Mouse (Mus musculus): ENCODE results near the gene Hipk4. TPM values are rescaled to one million over a fixed set of nuclear protein-coding genes. Genes with fewer than 3 reads are reported as not detected.

Hipk4 gene
- total and polyA plus RNA-seq, 2 experiments, result not detected

DNA sequence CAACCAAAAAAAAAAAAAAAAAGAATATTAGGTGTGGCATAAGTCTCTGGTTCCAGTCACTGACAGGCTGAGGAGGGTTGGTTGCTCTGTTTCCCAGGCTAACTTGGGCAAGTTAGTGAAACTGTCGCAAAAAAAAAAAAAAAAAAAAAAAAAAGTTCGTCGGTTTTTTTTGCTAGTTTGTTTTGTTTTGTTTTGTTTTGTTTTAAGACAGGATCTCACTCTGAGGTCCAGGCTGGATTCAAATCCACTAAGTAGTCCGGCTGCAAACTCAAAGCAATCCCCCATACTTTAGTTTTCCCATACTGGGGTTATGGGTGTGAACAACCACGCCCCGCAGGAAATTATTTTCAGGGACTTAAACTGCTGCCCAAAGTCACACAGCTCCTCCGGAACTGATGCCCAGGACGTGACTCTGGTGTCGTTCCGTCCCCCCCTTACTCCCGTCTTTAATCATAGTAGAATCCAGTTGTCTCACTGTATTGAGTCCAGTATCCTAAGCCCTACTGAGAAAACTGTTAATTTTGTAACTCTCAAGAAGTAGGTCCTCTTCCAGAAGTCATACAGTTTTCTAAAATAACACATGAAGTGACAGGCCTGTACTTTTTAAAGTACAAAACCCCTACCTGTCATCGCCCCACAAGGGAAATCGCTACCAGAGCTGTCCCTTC is 36.8 kb upstream of the Hipk4 start:
- no peak for DNase-seq (ENCODE audit: extremely low read depth, low read depth, low spot score)
- under 1% methylated on average over 13 of the region's 13 CpGs for WGBS
- TF ChIP-seq POLR2A (IDR thresholded peaks at IDR 0.05; ENCODE audit: extremely low read depth, insufficient read depth, low read length) (no peak; the same call in 1 of the 2 replicates), CTCF (IDR thresholded peaks at IDR 0.05; ENCODE audit: low read depth, low read length) (no peak)
- H3K36me3 ChIP-seq (ENCODE audit: control insufficient read depth, insufficient read depth, low read length), result no peaks in the 10 kb centered on the region
- H3K4me1 ChIP-seq (ENCODE audit: control insufficient read depth, insufficient read depth, low read length), result peaks cover 15% of the 10 kb centered on the region
- H3K27me3 ChIP-seq (ENCODE audit: control insufficient read depth, insufficient read depth, low read length), result no peaks in the 10 kb centered on the region
- peaks cover 11% of the 10 kb centered on the region; the same call in 1 of the 2 replicates for H3K79me2 ChIP-seq (ENCODE audit: control insufficient read depth, insufficient read depth, low read length)
- H3K27ac ChIP-seq (replicated peaks; ENCODE audit: insufficient read depth, low read depth, low read length), result peak overlapping the region; percentile 56
- peak overlapping the region; percentile 60 for H3K9ac ChIP-seq (ENCODE audit: low read depth, low read length)
- H3K4me3 ChIP-seq (ENCODE audit: insufficient read depth, low read depth, low read length), result peak overlapping the region; percentile 10

DNA sequence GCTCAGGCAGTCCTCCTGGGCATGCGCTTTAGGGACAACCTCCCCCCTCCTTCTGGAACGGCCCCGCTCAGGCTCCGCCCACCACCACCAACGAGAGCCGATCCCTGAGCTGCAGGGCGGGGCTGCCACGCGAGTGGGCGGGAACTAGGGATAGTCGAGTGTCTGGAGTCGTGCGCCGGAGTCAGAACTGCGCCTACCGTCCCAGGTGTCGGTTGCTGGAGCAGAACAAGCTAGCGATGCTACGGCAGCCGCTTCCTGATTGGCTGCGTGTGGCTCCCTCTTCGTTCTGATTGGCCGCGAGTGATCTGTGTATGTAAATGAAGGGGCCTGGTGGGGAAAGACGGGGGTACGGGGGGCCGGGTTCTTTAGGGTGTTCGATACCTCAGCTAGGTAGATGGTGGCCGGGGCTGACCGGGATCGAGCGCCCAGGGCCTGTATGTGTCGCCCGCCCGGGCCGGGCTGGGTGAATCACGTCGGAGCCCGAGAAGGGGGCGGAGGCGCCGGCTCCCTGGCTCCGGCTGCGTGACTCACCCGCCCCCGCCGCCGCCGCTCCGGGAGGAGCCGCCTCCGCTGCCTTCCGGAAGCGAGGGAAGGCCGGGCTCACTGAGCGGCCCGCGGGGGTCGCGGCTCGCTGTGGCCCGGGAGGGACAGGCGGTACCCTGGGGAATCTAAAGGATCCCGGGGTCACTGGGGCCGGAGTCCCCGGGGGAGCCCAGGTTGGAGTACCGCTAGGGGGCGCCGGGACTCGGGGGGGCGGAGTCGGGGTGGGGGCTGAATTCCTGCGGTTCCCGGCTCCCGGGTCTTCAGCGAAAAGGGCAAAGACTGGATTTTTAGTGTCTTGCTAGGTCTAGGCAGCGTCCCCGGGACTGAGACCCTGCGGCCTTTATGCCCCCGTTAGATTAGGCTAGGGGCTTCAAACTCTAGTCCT is 36.0 kb upstream of the Hipk4 start, which contains the start of gene Sertad1:
Gene Sertad1 (plus strand): TSS at position 141 of the 928 bp plus-strand sequence.
- TF ChIP-seq POLR2A (IDR thresholded peaks at IDR 0.05; ENCODE audit: extremely low read depth, insufficient read depth, low read length) (peak; percentile 98), CTCF (IDR thresholded peaks at IDR 0.05; ENCODE audit: low read depth, low read length) (peak; percentile 55)
- Histone ChIP-seq H3K79me2 (ENCODE audit: control insufficient read depth, insufficient read depth, low read length) (peaks cover 11% of the 10 kb centered on the region; the same call in 1 of the 2 replicates), H3K27ac (replicated peaks; ENCODE audit: insufficient read depth, low read depth, low read length) (peak within 1 kb of the TSS; percentile 90), H3K27me3 (ENCODE audit: control insufficient read depth, insufficient read depth, low read length) (no peaks in the 10 kb centered on the region), H3K4me1 (ENCODE audit: control insufficient read depth, insufficient read depth, low read length) (peaks cover 17% of the 10 kb centered on the region), H3K36me3 (ENCODE audit: control insufficient read depth, insufficient read depth, low read length) (no peaks in the 10 kb centered on the region), H3K4me3 (ENCODE audit: insufficient read depth, low read depth, low read length) (peak within 1 kb of the TSS; percentile 77), H3K9ac (ENCODE audit: low read depth, low read length) (peak within 1 kb of the TSS; percentile 86)
- peak; percentile 96 for DNase-seq (ENCODE audit: extremely low read depth, low read depth, low spot score)
- under 1% methylated on average over 78 of the region's 80 CpGs for WGBS

DNA sequence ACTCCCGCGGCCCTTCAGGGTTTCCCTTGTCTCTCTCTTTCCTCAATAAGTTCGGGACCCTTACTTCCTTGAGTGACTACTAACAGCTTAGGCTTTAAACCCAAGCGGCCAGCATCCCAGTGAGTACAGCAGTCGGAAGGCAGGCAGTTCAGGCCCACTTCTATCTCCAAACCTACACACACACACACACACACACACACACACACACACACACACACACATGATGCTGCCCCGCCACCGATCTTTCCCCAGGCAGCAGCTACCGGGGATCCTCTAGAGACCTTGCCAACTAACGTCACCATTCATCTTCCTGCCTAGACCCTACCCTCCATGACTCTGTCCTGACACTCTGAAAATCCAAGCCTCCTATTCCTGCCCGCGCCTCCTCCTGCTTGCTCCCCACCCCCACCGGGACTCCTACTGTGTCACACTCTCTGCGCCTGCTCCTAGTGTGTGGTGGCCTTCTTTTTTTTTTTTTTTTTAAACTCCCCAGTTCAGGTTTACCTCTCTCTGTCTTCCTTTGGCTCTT is 35.3 kb upstream of the Hipk4 start:
- H3K36me3 ChIP-seq (ENCODE audit: control insufficient read depth, insufficient read depth, low read length), result no peaks in the 10 kb centered on the region
- DNase-seq (ENCODE audit: extremely low read depth, low read depth, low spot score), result peak; percentile 37
- TF ChIP-seq CTCF (IDR thresholded peaks at IDR 0.05; ENCODE audit: low read depth, low read length) (no peak), POLR2A (IDR thresholded peaks at IDR 0.05; ENCODE audit: extremely low read depth, insufficient read depth, low read length) (no peak)
- H3K27me3 ChIP-seq (ENCODE audit: control insufficient read depth, insufficient read depth, low read length), result no peaks in the 10 kb centered on the region
- peaks cover 11% of the 10 kb centered on the region; the same call in 1 of the 2 replicates for H3K79me2 ChIP-seq (ENCODE audit: control insufficient read depth, insufficient read depth, low read length)
- H3K9ac ChIP-seq (ENCODE audit: low read depth, low read length), result peak overlapping the region; percentile 86
- peak overlapping the region; percentile 90 for H3K27ac ChIP-seq (replicated peaks; ENCODE audit: insufficient read depth, low read depth, low read length)
- H3K4me3 ChIP-seq (ENCODE audit: insufficient read depth, low read depth, low read length), result peak overlapping the region; percentile 77
- peaks cover 17% of the 10 kb centered on the region for H3K4me1 ChIP-seq (ENCODE audit: control insufficient read depth, insufficient read depth, low read length)
- WGBS, result 1% methylated on average over 13 of the region's 13 CpGs

DNA sequence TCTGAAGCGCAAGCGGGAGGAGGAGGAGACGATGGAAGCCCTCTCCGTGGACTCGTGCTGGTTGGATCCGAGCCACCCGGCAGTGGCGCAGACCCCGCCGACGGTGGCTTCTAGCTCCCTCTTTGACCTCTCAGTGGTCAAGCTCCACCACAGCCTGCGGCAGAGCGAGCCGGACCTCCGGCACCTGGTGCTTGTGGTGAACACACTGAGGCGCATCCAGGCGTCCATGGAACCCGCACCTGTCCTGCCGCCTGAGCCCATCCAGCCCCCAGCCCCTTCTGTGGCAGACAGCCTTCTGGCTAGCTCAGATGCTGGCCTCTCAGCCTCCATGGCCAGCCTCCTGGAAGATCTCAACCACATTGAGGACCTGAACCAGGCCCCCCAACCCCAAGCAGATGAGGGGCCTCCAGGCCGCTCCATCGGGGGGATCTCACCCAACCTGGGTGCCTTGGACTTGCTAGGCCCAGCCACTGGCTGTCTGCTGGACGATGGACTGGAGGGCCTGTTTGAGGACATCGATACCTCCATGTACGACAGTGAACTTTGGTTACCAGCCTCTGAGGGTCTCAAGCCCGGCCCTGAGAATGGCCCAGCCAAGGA is 33.7 kb upstream of the Hipk4 start:
- no peak for DNase-seq (ENCODE audit: extremely low read depth, low read depth, low spot score)
- H3K9ac ChIP-seq (ENCODE audit: low read depth, low read length), result no peak overlapping the region
- peaks cover 17% of the 10 kb centered on the region for H3K4me1 ChIP-seq (ENCODE audit: control insufficient read depth, insufficient read depth, low read length)
- H3K4me3 ChIP-seq (ENCODE audit: insufficient read depth, low read depth, low read length), result no peak overlapping the region
- peaks cover 11% of the 10 kb centered on the region; the same call in 1 of the 2 replicates for H3K79me2 ChIP-seq (ENCODE audit: control insufficient read depth, insufficient read depth, low read length)
- H3K36me3 ChIP-seq (ENCODE audit: control insufficient read depth, insufficient read depth, low read length), result no peaks in the 10 kb centered on the region
- no peak overlapping the region for H3K27ac ChIP-seq (replicated peaks; ENCODE audit: insufficient read depth, low read depth, low read length)
- WGBS, result 86% methylated on average over 25 of the region's 25 CpGs
- no peaks in the 10 kb centered on the region for H3K27me3 ChIP-seq (ENCODE audit: control insufficient read depth, insufficient read depth, low read length)
- no peak for TF ChIP-seq POLR2A (IDR thresholded peaks at IDR 0.05; ENCODE audit: extremely low read depth, insufficient read depth, low read length)
- no peak for TF ChIP-seq CTCF (IDR thresholded peaks at IDR 0.05; ENCODE audit: low read depth, low read length)

DNA sequence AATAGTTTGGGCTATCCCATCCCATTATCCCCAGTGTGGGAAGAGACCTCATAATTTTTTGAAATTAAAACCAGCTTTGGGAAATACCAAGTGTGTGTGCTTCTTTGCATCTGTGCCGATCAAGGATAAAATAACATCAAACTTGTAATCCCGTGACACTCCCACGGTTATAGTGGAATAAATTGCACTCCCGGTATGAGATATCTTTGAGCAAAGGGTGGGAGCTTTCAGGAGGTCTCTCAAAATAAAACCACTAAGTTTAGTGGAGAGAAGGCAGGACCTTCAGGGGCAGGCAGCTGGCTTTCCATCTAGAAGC is 32.9 kb upstream of the Hipk4 start:
- peak overlapping the region; percentile 14; the same call in 1 of the 2 replicates for H3K4me3 ChIP-seq (ENCODE audit: insufficient read depth, low read depth, low read length)
- H3K4me1 ChIP-seq (ENCODE audit: control insufficient read depth, insufficient read depth, low read length), result peaks cover 17% of the 10 kb centered on the region
- 23% methylated on average over 4 of the region's 4 CpGs for WGBS
- no peaks in the 10 kb centered on the region for H3K36me3 ChIP-seq (ENCODE audit: control insufficient read depth, insufficient read depth, low read length)
- peak overlapping the region; percentile 59 for H3K9ac ChIP-seq (ENCODE audit: low read depth, low read length)
- DNase-seq (ENCODE audit: extremely low read depth, low read depth, low spot score), result no peak
- H3K27me3 ChIP-seq (ENCODE audit: control insufficient read depth, insufficient read depth, low read length), result no peaks in the 10 kb centered on the region
- peaks cover 11% of the 10 kb centered on the region; the same call in 1 of the 2 replicates for H3K79me2 ChIP-seq (ENCODE audit: control insufficient read depth, insufficient read depth, low read length)
- TF ChIP-seq CTCF (IDR thresholded peaks at IDR 0.05; ENCODE audit: low read depth, low read length), result no peak
- peak overlapping the region; percentile 62 for H3K27ac ChIP-seq (replicated peaks; ENCODE audit: insufficient read depth, low read depth, low read length)

Data from liver, adult 2 months (tissue).